Mouse (Mus musculus) midbrain, embryonic 11.5 days (tissue): ENCODE measurements around the gene Ppp3r1. TPM values are rescaled to one million over a fixed set of nuclear protein-coding genes. Genes with fewer than 3 reads are reported as not detected.

Experiments used
- ATAC-seq: fragments of 200-750 bp; cut with Nextera tagmentation; 2 replicates; pipeline ENCODE4 v1.8.0; 2017; ENCODE audit warnings: moderate TSS enrichment, moderate library complexity; ENCODE audit not compliant: low FRiP score
- DNase-seq: peaks from one replicate; pipeline ENCODE4 v3.0.0; 2015; ENCODE audit warnings: low spot score; ENCODE audit errors: missing footprints
- H3K27ac ChIP-seq: fragments of 300-500 bp; sonication (generic); 2 replicates; pipeline ENCODE4 v1.5.1; 2014; ENCODE audit warnings: low read depth, low read length
- H3K27me3 ChIP-seq: fragments of 300-500 bp; sonication (generic); 2 replicates; pipeline ENCODE4 v1.6.1; 2014; ENCODE audit warnings: mild to moderate bottlenecking, low read length, moderate library complexity, mixed read lengths; ENCODE audit not compliant: control insufficient read depth, insufficient read depth
- H3K36me3 ChIP-seq: fragments of 300-500 bp; sonication (generic); 2 replicates; pipeline ENCODE4 v1.6.1; 2014; ENCODE audit warnings: mild to moderate bottlenecking, low read length, moderate library complexity, mixed read lengths; ENCODE audit not compliant: control insufficient read depth, insufficient read depth
- H3K4me1 ChIP-seq: fragments of 300-500 bp; sonication (generic); 2 replicates; pipeline ENCODE4 v1.6.1; 2014; ENCODE audit warnings: low read length; ENCODE audit not compliant: control insufficient read depth, insufficient read depth
- H3K4me2 ChIP-seq: fragments of 300-500 bp; sonication (generic); 2 replicates; pipeline ENCODE4 v1.6.1; 2014; ENCODE audit warnings: mild to moderate bottlenecking, moderate library complexity
- H3K4me3 ChIP-seq: fragments of 300-500 bp; sonication (generic); 2 replicates; pipeline ENCODE4 v1.5.1; 2014; ENCODE audit warnings: low read depth, low read length
- H3K9ac ChIP-seq: fragments of 300-500 bp; sonication (generic); 2 replicates; pipeline ENCODE4 v1.6.1; 2014; ENCODE audit warnings: low read length
- H3K9me3 ChIP-seq: fragments of 300-500 bp; sonication (generic); 2 replicates; pipeline ENCODE4 v1.6.1; 2016; ENCODE audit warnings: low read length; ENCODE audit not compliant: control insufficient read depth
- WGBS: fragments of 180-500 bp; shearing (Covaris S2); extraction: QIAGEN DNeasy Blood & Tissue Kit; methylation state at CpG from one replicate; pipeline ENCODE4 v1.1.7; 2014; 5-methylcytosine and 5-hydroxymethylcytosine counted together
- polyA plus RNA-seq: library from polyadenylated mRNA; unstranded; fragments of >200 nt; fragmentation: Nextera tagmentation; extraction: Ambion mirVana; gene quantifications from 2 replicates; pipeline ENCODE4 v1.2.1, GENCODE M21; 2014

The Ppp3r1 gene
- 107 and 113 TPM in 2 replicates for polyA plus RNA-seq

DNA sequence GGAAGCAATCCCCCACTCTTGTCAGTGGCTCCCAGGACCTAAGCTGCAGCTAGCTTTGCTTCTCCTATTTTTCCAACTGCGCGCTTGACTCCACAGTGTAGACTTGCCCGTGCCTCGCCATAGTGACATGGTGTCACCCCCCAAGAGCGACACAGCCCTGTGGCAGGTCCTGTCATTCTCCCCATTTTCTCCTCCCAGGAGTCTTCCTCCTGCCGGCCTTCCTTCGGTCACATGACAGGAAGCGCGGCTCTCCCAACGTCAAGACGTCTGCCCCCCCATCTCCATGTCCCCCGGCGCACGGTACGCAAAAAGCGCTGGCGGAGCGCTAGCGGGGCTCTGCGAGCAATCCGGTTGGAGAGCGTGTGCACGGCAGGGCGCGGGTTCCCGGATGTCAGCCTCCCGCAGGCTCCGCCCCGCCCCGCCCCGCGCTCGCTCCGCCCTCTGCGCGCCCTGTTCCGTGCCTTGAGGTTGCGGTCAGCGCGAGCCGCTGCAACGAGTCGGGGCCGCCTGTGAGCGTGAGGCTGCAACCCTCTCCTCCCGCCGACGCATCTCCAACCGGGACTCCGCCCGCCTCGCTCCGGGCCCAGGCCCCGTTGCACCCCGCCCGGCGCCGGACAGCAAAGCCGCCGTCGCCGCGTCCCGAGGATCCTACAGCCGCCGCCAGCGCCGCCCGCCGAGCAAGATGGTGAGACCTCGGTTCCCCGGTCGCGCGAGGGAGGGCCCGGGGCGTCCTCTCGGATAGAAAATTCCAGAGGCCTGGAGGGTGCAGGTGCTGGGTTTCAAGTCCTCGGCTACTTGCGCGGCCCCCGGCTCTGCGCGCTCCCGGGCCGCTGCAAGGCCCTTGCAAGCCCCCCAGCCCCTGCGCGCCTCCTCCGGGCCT is at the start of gene Ppp3r1:
Ppp3r1 (plus strand) TSS at position 406 of the 880 bp plus-strand sequence.
- no peaks in the 10 kb centered on the region for H3K9me3 ChIP-seq
- H3K36me3 ChIP-seq = no peaks in the 10 kb centered on the region
- peak within 1 kb of the TSS; percentile 74 for H3K4me2 ChIP-seq
- H3K4me1 ChIP-seq = peaks cover 5% of the 10 kb centered on the region
- DNase-seq (peak; percentile 100), ATAC-seq (peak; percentile 98)
- peak within 1 kb of the TSS; percentile 95 for H3K9ac ChIP-seq
- WGBS = under 1% methylated on average over 79 of the region's 89 CpGs
- H3K27ac ChIP-seq = peak within 1 kb of the TSS; percentile 92
- peak within 1 kb of the TSS; percentile 98 for H3K4me3 ChIP-seq
- H3K27me3 ChIP-seq = no peaks in the 10 kb centered on the region

GRCm38 (mm10) chr11:17112419-17113090 is 46.5 kb upstream of the Ppp3r1 start:
- Histone ChIP-seq H3K27me3 (no peaks in the 10 kb centered on the region), H3K4me2 (no peak overlapping the region)
- WGBS = 81% methylated on average over 1 of the region's 1 CpGs

GRCm38 (mm10) chr11:17126418-17126817 is 32.6 kb upstream of the Ppp3r1 start:
- Histone ChIP-seq H3K4me3 (no peak overlapping the region), H3K36me3 (no peaks in the 10 kb centered on the region), H3K4me1 (no peaks in the 10 kb centered on the region), H3K9me3 (no peaks in the 10 kb centered on the region), H3K27me3 (no peaks in the 10 kb centered on the region), H3K27ac (no peak overlapping the region), H3K9ac (no peak overlapping the region), H3K4me2 (no peak overlapping the region)
- 70% methylated on average over 2 of the region's 2 CpGs for whole genome bisulfite sequencing
- DNase-seq (no peak), ATAC-seq (no peak)

More at GRCm38 (mm10) chr11:17112419-17113090, 46.5 kb upstream of the Ppp3r1 start:
- Histone ChIP-seq H3K4me1 (no peaks in the 10 kb centered on the region), H3K9me3 (no peaks in the 10 kb centered on the region), H3K4me3 (no peak overlapping the region), H3K9ac (no peak overlapping the region), H3K36me3 (no peaks in the 10 kb centered on the region), H3K27ac (no peak overlapping the region)
- no peak for DNase-seq
- ATAC-seq = no peak

DNA sequence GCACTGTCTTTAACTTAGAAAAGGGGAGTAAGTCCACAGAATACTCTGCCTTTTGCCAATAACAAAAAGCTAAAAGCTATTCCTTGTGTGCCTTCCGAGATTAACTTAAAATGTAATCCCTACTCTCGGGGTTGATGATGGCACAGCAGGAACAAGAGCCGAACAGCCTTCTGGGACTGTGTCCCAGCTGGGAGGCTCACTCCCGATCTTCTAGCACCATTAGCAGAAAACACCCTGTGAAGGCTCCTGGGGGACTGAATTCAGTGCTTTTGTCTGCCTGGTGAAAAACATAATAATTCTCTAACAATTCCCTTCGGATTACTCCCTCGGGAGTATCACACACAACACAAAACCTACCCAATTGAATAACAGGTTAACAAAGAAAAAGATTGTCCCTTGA is 23.4 kb upstream of the Ppp3r1 start:
- Histone ChIP-seq H3K4me2 (no peak overlapping the region), H3K9me3 (0 out of 2 replicates have a peak, but pooled peaks cover 3% of the 10 kb centered on the region)
- no peak for ATAC-seq

GRCm38 (mm10) chr11:17138306-17139033 is 20.6 kb upstream of the Ppp3r1 start:
- no peak for ATAC-seq
- 63% methylated on average over 6 of the region's 6 CpGs for WGBS

More for the DNA sequence above, 23.4 kb upstream of the Ppp3r1 start:
- Histone ChIP-seq H3K4me1 (no peaks in the 10 kb centered on the region), H3K27ac (no peak overlapping the region), H3K4me3 (no peak overlapping the region), H3K9ac (no peak overlapping the region), H3K36me3 (no peaks in the 10 kb centered on the region), H3K27me3 (no peaks in the 10 kb centered on the region)
- WGBS = 5% methylated on average over 6 of the region's 6 CpGs
- no peak for DNase-seq

DNA sequence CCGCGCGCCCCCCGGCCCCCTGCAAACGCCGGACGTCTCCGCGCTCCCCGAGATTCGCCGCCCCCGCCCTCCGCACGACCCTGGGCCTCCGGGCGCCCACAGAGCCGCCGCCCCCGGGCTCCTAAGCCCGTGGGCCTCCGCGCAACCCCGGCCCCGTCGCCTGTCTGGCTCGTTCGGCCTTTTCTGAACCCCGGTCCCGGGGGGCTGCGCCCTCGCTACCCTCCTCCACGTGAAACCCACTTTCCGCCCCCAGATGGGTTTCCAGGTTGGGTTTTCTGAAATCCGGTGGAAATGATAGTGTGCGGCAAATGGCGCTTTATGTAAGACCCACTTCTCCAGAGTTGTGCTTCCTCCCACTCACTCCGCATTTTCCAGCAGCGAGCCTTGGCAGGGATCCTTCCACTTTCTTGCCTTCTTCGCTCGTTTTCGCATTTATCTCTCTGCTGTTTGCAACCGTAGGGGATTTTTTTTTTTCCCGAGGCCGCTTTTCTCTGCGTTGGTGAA is 727 bp downstream of the Ppp3r1 start:
- DNase-seq = peak; percentile 96
- peak overlapping the region; percentile 98 for H3K4me3 ChIP-seq
- H3K36me3 ChIP-seq = no peaks in the 10 kb centered on the region
- peaks cover 5% of the 10 kb centered on the region for H3K4me1 ChIP-seq
- ATAC-seq = no peak
- H3K27ac ChIP-seq = peak overlapping the region; percentile 92
- H3K4me2 ChIP-seq = peak overlapping the region; percentile 74
- H3K9me3 ChIP-seq = no peaks in the 10 kb centered on the region
- H3K27me3 ChIP-seq = no peaks in the 10 kb centered on the region
- under 1% methylated on average over 24 of the region's 46 CpGs for WGBS
- H3K9ac ChIP-seq = peak overlapping the region; percentile 95

More at GRCm38 (mm10) chr11:17138306-17139033, 20.6 kb upstream of the Ppp3r1 start:
- H3K27ac ChIP-seq = no peak overlapping the region
- no peaks in the 10 kb centered on the region for H3K27me3 ChIP-seq
- H3K36me3 ChIP-seq = no peaks in the 10 kb centered on the region
- no peak overlapping the region for H3K4me2 ChIP-seq
- no peak overlapping the region for H3K4me3 ChIP-seq
- H3K9me3 ChIP-seq = no peaks in the 10 kb centered on the region
- H3K4me1 ChIP-seq = no peaks in the 10 kb centered on the region
- no peak for DNase-seq
- no peak overlapping the region for H3K9ac ChIP-seq

DNA sequence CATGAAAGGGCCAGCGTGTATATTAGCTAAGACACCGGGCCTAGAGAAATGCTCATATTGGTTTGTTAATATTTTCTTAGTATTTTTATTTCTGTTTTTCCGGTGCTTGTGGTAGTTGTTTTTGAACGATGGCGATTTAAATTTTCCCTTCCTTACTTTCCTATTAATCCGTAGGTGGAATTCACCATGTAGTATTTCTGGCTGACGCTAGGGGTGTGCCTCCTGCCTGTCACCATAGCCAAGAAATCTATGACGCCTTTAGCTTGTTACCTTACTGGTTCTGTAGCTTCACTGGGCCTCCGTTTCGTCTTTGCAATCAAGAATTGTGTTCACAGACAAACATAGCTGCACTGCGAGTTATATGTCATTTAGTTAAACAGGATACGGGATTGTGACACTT is 1.2 kb downstream of the Ppp3r1 start:
- ATAC-seq (no peak), DNase-seq (peak; percentile 94)
- H3K4me3 ChIP-seq = peak overlapping the region; percentile 98
- peak overlapping the region; percentile 95 for H3K9ac ChIP-seq
- H3K36me3 ChIP-seq = no peaks in the 10 kb centered on the region
- H3K4me2 ChIP-seq = peak overlapping the region; percentile 74
- peak overlapping the region; percentile 92; the same call in 1 of the 2 replicates for H3K27ac ChIP-seq
- peaks cover 5% of the 10 kb centered on the region for H3K4me1 ChIP-seq
- WGBS = 3% methylated on average over 12 of the region's 12 CpGs
- no peaks in the 10 kb centered on the region for H3K9me3 ChIP-seq
- no peaks in the 10 kb centered on the region for H3K27me3 ChIP-seq

DNA sequence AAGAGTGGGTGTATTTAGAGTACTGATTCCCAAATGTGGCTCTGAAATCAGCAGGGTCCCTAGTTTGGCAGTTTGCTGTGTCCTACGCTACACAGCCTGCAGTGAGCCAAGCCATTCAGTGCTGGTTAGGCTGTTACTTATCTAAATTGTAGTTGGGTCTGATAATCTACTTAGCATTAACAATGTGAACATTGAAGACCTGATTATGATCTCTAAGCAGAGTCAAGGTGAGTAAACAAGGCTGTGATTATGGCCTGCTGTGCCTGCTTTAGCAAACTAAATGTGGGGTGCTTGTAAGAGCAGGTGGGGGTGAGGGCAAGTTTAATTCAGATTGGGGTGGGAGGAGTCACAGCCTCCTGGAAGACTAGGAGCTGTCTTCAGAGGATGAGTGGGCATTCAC is 4.9 kb downstream of the Ppp3r1 start:
- no peak overlapping the region for H3K9ac ChIP-seq
- H3K27me3 ChIP-seq = no peaks in the 10 kb centered on the region
- DNase-seq (no peak), ATAC-seq (no peak)
- no peak overlapping the region for H3K4me3 ChIP-seq
- H3K4me2 ChIP-seq = no peak overlapping the region
- WGBS = 58% methylated on average over 1 of the region's 1 CpGs
- no peak overlapping the region for H3K27ac ChIP-seq
- H3K4me1 ChIP-seq = peaks cover 5% of the 10 kb centered on the region
- no peaks in the 10 kb centered on the region for H3K36me3 ChIP-seq
- no peaks in the 10 kb centered on the region for H3K9me3 ChIP-seq
